Mouse (Mus musculus) naive thymus-derived CD4-positive, alpha-beta T cell, adult 2 months (primary cell): ENCODE results near the gene Chn1.
A peak's percentile ranks its signal among the peaks of the same experiment; 100 is the strongest.

Source experiments
- DNase-seq: peaks from one replicate; pipeline ENCODE4 v3.0.0-alpha.2; 2011; ENCODE audit warnings: low read depth

Chn1 gene

GRCm38 (mm10) chr2:73746375-73746770 is 28.8 kb downstream of the Chn1 start:
- no peak for DNase-seq

DNA sequence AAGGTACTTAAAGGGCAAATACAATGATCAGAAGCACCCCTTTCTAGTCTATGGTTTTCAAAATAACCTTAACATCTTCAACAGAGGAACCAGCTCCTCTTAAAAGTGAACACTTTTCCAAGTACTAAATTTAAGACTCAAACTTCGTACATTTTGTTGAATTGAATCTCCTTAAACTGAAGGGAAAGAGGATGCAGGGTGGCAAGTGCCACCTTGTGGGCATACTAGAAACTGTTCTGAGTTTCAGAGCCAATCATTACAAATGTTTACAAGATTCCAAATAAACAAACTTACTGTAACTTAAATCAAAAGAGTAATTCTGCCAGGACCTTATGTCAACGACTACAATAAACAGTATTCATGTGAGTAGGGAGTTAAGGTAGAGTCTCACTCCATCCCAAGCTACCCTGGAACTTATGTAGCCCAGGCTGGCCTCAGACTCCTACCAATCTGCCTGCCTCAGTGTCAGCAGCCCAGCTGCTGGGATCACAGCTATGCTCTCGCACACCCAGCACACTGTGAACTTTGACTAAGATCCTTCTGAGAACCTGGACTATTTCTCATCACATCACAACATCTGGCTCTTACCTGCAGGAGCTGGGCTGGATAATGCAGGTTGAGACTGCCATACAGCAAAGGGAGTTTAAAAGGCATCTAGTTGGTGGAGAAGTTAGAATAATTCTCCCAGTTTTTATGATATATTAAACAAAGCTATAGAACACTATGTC is 29.3 kb downstream of the Chn1 start:
- DNase-seq = peak; percentile 3

DNA sequence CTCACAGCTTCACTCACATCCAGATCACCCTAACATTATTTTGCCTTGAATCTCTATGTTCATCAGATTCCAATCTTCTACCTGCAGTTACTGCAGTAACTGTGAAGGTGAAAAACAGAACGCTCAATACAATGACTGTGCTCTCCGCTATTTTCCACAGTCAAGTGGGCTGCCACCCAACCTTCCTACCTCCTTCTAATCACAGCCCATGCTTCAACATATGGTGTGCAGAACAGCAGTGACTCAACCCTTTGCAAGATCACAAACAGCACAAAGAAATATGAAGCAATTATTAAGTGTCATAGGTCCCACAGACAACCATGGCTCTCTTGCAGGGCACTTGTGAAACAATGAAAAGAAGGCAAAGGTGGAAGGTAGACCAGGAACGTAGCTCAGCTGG is 33.9 kb downstream of the Chn1 start:
- DNase-seq = no peak

GRCm38 (mm10) chr2:73727868-73728267 is 47.3 kb downstream of the Chn1 start:
- no peak for DNase-seq

GRCm38 (mm10) chr2:73724934-73725333 is 50.2 kb downstream of the Chn1 start:
- DNase-seq = no peak

DNA sequence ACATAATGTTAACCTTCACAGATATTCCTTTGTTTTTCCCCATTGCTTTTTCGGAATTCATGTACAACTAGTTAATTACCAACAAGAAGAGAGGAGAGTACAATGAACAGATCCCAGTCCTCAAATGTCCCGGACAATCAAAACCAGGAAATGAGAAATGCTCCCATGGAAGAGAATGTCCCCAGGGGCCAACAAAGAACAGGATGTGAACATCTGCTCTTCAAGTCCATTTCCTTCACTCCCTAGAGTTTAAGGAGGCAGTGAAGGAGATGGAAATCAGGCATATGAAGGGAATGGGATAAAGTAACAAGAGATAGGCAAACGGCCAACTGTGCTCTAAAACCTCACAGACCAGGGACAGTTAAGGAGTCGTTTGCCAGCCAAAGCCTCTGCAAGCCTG is 53.3 kb downstream of the Chn1 start:
- DNase-seq = no peak

GRCm38 (mm10) chr2:73712481-73712880 is 62.7 kb downstream of the Chn1 start:
- no peak for DNase-seq

- no peak for DNase-seq
These were observed 82.1 kb downstream of the Chn1 start for GRCm38 (mm10) chr2:73693045-73693444.

- DNase-seq = no peak
These were observed 84.2 kb downstream of the Chn1 start for GRCm38 (mm10) chr2:73690783-73691604.

DNA sequence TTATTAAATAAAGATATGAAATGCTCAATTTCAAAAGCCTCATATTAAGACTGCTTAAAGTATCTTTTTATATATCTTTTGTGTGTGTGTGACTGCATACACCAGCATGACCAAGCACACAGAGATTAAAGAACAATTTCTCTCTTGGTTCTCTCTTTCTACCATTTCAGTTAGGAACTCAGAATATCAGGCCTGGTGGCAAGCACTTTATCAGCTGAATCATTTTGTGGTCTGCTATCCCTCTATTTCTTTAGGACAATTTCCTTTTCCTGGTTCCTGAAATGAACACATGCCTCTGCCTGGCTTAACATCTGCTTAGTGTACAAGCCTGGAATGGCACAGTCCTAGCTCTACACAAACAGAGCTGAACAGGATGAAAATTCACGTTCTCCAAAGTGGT is 92.6 kb downstream of the Chn1 start:
- DNase-seq = no peak

GRCm38 (mm10) chr2:73680425-73681027 is 94.6 kb downstream of the Chn1 start:
- DNase-seq = no peak

GRCm38 (mm10) chr2:73668608-73669007 is 106.5 kb downstream of the Chn1 start:
- no peak for DNase-seq

GRCm38 (mm10) chr2:73660566-73661134 is 114.5 kb downstream of the Chn1 start:
- no peak for DNase-seq

- no peak for DNase-seq
These were observed 115.2 kb downstream of the Chn1 start for GRCm38 (mm10) chr2:73659726-73660565.

DNA sequence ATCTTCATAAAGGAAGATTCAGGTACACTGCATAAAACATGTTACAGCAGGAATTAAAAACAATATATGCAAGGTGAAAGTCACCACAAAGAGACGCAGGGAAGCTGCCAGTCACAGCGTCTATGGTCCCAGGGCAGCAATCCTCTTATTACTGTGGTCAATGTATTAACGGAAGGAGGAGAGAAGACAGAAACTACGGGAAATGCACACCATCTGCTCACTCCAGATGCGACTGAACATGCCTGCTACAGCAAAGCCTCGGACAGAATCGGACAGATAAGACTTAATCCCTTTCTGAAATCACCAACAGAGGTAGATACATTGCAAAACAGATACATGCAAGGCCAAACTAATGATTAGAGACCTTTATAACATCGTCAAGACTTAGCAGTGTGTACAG is 116.1 kb downstream of the Chn1 start:
- DNase-seq = no peak

GRCm38 (mm10) chr2:73657961-73658360 is 117.2 kb downstream of the Chn1 start:
- DNase-seq = no peak

GRCm38 (mm10) chr2:73657151-73657550 is 118.0 kb downstream of the Chn1 start:
- no peak for DNase-seq

GRCm38 (mm10) chr2:73655663-73656062 is 119.5 kb downstream of the Chn1 start:
- DNase-seq = no peak

DNA sequence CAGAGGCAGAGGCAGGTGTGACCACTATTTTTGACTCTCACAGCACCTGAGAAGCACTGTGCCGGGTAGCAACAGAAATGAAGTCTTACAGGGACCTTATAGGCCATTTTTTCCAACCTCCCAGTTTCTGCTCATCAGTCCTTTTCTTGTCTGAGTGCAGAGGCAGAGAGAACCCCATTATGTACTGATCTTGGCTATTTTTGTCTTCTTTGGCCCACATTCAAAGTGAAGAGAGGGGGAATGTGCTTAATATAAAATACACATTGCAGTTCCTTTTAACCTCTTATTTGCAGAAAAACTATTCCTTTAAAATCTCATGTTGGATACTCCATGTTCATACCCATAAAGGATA is 120.3 kb downstream of the Chn1 start:
- DNase-seq = no peak

DNA sequence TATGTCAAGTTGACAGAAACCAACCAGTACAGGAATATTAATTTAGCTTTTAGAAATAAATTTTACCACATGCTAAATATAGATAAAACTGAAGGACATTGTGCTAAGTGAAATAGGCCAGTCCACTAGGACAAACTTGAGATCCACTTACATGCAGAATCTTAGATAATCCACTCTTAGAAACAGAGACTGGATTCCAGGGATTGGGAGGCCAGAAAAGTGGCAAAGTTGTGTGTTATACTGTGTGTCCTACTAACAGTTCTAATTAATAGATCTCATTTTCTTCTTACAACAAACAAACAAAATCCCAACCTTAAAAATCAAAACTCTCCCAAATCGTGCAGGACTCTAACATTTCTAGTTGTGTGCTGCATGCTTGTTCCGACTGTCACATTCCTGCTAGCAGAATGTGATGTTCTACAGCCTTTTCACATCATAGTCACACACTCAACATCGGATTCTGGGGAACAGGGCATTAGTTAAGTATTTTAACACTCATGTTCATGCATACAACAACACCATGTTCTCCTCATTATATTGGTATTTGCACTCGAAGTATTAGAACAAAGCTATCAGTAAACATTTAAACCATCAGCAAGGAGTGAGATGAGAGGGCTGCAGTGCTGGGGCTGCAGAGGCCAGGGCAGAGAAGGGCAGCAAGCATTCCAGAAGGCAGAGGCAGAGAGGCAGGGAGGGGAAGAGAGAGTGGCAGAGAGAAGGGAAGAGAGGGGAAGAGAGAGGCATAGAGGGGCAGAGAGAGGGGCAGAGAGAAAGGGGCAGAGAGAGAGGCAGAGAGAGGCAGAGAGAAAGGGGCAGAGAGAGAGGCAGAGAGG is 120.9 kb downstream of the Chn1 start:
- no peak for DNase-seq

GRCm38 (mm10) chr2:73637688-73638087 is 137.5 kb downstream of the Chn1 start:
- no peak for DNase-seq
